Comparison of ENCODE assay signal across 23 mouse cellular contexts in the genomic region with DNA sequence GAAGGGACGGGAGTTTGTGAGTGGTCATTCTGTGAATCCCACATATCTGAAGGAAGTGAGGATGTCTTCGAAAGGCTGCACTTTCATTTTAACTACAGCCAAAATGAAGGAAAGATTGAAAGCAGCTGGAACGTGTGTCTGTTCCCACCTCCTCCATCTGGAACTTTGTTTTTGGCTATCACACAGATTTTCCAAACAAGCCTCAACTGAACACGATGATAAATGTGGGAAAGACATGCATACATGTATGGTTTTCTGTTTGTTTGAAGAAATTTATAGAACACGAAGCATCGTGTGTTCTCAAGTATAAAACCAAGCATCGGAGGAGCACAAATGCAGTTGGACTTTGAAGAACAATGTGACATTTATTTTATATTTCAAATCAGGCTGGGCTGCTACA. TPM values are rescaled to one million over a fixed set of nuclear protein-coding genes. Genes with fewer than 3 reads are reported as not detected.
DNase-seq lines count a peak whose midpoint lies in the region; ATAC-seq lines count a peak whose summit lies in the region.
"Had no signal": no experiment of that assay in that cellular context is flagged by ENCODE, and none has a peak within 500 bp of the region (broad histone marks: within the 10 kb centered on the region; RNA-seq: fewer than 3 reads in every experiment).

No protein-coding gene starts in this region.

- no peaks in the 10 kb centered on the region for H3K27me3 ChIP-seq in embryonic facial prominence, embryonic 14.5 days (replicated peaks; ENCODE audit: control insufficient read depth, insufficient read depth, low read length)
- no peaks in the 10 kb centered on the region for H3K27me3 ChIP-seq in embryonic facial prominence, embryonic 10.5 days (replicated peaks; ENCODE audit: low read depth, poor library complexity, severe bottlenecking)
- no peaks in the 10 kb centered on the region for H3K27me3 ChIP-seq in intestine, embryonic 14.5 days (replicated peaks; ENCODE audit: control insufficient read depth, insufficient read depth, low read length)
- no peaks in the 10 kb centered on the region for H3K27me3 ChIP-seq in intestine, embryonic 16.5 days (replicated peaks; ENCODE audit: control insufficient read depth, insufficient read depth, low read length)
- H3K27me3 ChIP-seq in intestine, embryonic 15.5 days (replicated peaks), result no peaks in the 10 kb centered on the region
- H3K27me3 ChIP-seq in stomach, embryonic 15.5 days (replicated peaks), result no peaks in the 10 kb centered on the region
- no peaks in the 10 kb centered on the region for H3K27me3 ChIP-seq in hindbrain, embryonic 12.5 days
- H3K27me3 ChIP-seq: embryonic facial prominence, embryonic 13.5 days; forebrain, embryonic 13.5 days; liver, embryonic 15.5 days; midbrain, embryonic 12.5 days had no signal

- H3K36me3 ChIP-seq in embryonic facial prominence, embryonic 14.5 days (ENCODE audit: control insufficient read depth, insufficient read depth, low read length), result no peaks in the 10 kb centered on the region
- H3K36me3 ChIP-seq in embryonic facial prominence, embryonic 10.5 days (replicated peaks), result no peaks in the 10 kb centered on the region
- no peaks in the 10 kb centered on the region for H3K36me3 ChIP-seq in intestine, embryonic 14.5 days (ENCODE audit: control insufficient read depth, insufficient read depth, low read length)
- H3K36me3 ChIP-seq in intestine, embryonic 16.5 days (ENCODE audit: control insufficient read depth, insufficient read depth, low read length), result no peaks in the 10 kb centered on the region
- no peaks in the 10 kb centered on the region for H3K36me3 ChIP-seq in intestine, embryonic 15.5 days
- no peaks in the 10 kb centered on the region for H3K36me3 ChIP-seq in stomach, embryonic 15.5 days
- H3K36me3 ChIP-seq in hindbrain, embryonic 12.5 days, result no peaks in the 10 kb centered on the region
- H3K36me3 ChIP-seq: embryonic facial prominence, embryonic 13.5 days; limb, embryonic 10.5 days; liver, embryonic 15.5 days; midbrain, embryonic 12.5 days had no signal

- H3K9ac ChIP-seq in embryonic facial prominence, embryonic 14.5 days (ENCODE audit: low read depth, low read length), result no peak overlapping the region
- H3K9ac ChIP-seq in intestine, embryonic 14.5 days (ENCODE audit: low read length), result no peak overlapping the region
- no peak overlapping the region for H3K9ac ChIP-seq in intestine, embryonic 16.5 days (ENCODE audit: low read depth, low read length)
- no peak overlapping the region for H3K9ac ChIP-seq in intestine, embryonic 15.5 days
- no peak overlapping the region for H3K9ac ChIP-seq in stomach, embryonic 15.5 days
- no peak overlapping the region for H3K9ac ChIP-seq in hindbrain, embryonic 12.5 days
- H3K9ac ChIP-seq: embryonic facial prominence, embryonic 13.5 days; forebrain, embryonic 13.5 days; liver, embryonic 15.5 days; midbrain, embryonic 12.5 days had no signal

- WGBS in embryonic facial prominence, embryonic 14.5 days, result 66% methylated on average over 7 of the region's 7 CpGs
- 90% methylated on average over 7 of the region's 7 CpGs for WGBS in embryonic facial prominence, embryonic 10.5 days
- WGBS in intestine, embryonic 14.5 days, result 53% methylated on average over 7 of the region's 7 CpGs
- 60% methylated on average over 7 of the region's 7 CpGs for WGBS in intestine, embryonic 16.5 days
- WGBS in intestine, embryonic 15.5 days, result 51% methylated on average over 7 of the region's 7 CpGs
- WGBS in stomach, embryonic 15.5 days, result 48% methylated on average over 7 of the region's 7 CpGs
- 87% methylated on average over 7 of the region's 7 CpGs for WGBS in hindbrain, embryonic 12.5 days

- peaks cover 4% of the 10 kb centered on the region; the same call in 1 of the 2 replicates for H3K4me1 ChIP-seq in embryonic facial prominence, embryonic 14.5 days (ENCODE audit: control insufficient read depth, insufficient read depth, low read length)
- no peaks in the 10 kb centered on the region for H3K4me1 ChIP-seq in embryonic facial prominence, embryonic 10.5 days
- 0 out of 2 replicates have a peak, but pooled peaks cover 7% of the 10 kb centered on the region for H3K4me1 ChIP-seq in intestine, embryonic 14.5 days (replicated peaks; ENCODE audit: control insufficient read depth, insufficient read depth, low read length)
- H3K4me1 ChIP-seq in intestine, embryonic 16.5 days (ENCODE audit: control insufficient read depth, insufficient read depth, low read length), result no peaks in the 10 kb centered on the region
- no peaks in the 10 kb centered on the region for H3K4me1 ChIP-seq in intestine, embryonic 15.5 days (replicated peaks)
- H3K4me1 ChIP-seq in stomach, embryonic 15.5 days, result no peaks in the 10 kb centered on the region
- no peaks in the 10 kb centered on the region for H3K4me1 ChIP-seq in hindbrain, embryonic 12.5 days
- H3K4me1 ChIP-seq: forebrain, embryonic 13.5 days; limb, embryonic 10.5 days; liver, embryonic 15.5 days; midbrain, embryonic 12.5 days had no signal

- H3K27ac ChIP-seq in embryonic facial prominence, embryonic 14.5 days (replicated peaks; ENCODE audit: low read depth, low read length), result no peak overlapping the region
- no peak overlapping the region for H3K27ac ChIP-seq in embryonic facial prominence, embryonic 10.5 days (replicated peaks)
- H3K27ac ChIP-seq in intestine, embryonic 14.5 days (ENCODE audit: low read depth), result peak overlapping the region; percentile 64
- no peak overlapping the region for H3K27ac ChIP-seq in intestine, embryonic 16.5 days (ENCODE audit: low read length)
- 0 out of 2 replicates have a peak overlapping the region, but pooled peaks have one; percentile 17 for H3K27ac ChIP-seq in intestine, embryonic 15.5 days
- H3K27ac ChIP-seq in stomach, embryonic 15.5 days, result peak overlapping the region; percentile 51; the same call in 1 of the 2 replicates
- no peak overlapping the region for H3K27ac ChIP-seq in hindbrain, embryonic 12.5 days
- H3K27ac ChIP-seq: embryonic facial prominence, embryonic 13.5 days; forebrain, embryonic 13.5 days; hindbrain, postnatal 0 days; limb, embryonic 10.5 days; liver, embryonic 15.5 days; midbrain, embryonic 12.5 days had no signal

- H3K4me3 ChIP-seq in embryonic facial prominence, embryonic 14.5 days (ENCODE audit: low read depth, low read length), result no peak overlapping the region
- H3K4me3 ChIP-seq in embryonic facial prominence, embryonic 10.5 days, result no peak overlapping the region
- no peak overlapping the region for H3K4me3 ChIP-seq in intestine, embryonic 14.5 days (ENCODE audit: low read depth, low read length)
- H3K4me3 ChIP-seq in intestine, embryonic 16.5 days (ENCODE audit: low read length), result no peak overlapping the region
- H3K4me3 ChIP-seq in intestine, embryonic 15.5 days (replicated peaks), result no peak overlapping the region
- H3K4me3 ChIP-seq in stomach, embryonic 15.5 days (replicated peaks), result no peak overlapping the region
- H3K4me3 ChIP-seq in hindbrain, embryonic 12.5 days, result no peak overlapping the region
- H3K4me3 ChIP-seq: embryonic facial prominence, embryonic 13.5 days; forebrain, embryonic 13.5 days; limb, embryonic 10.5 days; liver, embryonic 15.5 days; midbrain, embryonic 12.5 days had no signal

- no peak overlapping the region for H3K4me2 ChIP-seq in embryonic facial prominence, embryonic 14.5 days (ENCODE audit: low read depth, low read length)
- H3K4me2 ChIP-seq in intestine, embryonic 14.5 days (ENCODE audit: low read length), result peak overlapping the region; percentile 26
- H3K4me2 ChIP-seq in intestine, embryonic 16.5 days (ENCODE audit: low read depth, low read length), result no peak overlapping the region
- 0 out of 2 replicates have a peak overlapping the region, but pooled peaks have one; percentile 4 for H3K4me2 ChIP-seq in intestine, embryonic 15.5 days (replicated peaks)
- H3K4me2 ChIP-seq in stomach, embryonic 15.5 days, result no peak overlapping the region
- H3K4me2 ChIP-seq in hindbrain, embryonic 12.5 days (replicated peaks), result no peak overlapping the region
- H3K4me2 ChIP-seq: embryonic facial prominence, embryonic 13.5 days; forebrain, embryonic 13.5 days; liver, embryonic 15.5 days; midbrain, embryonic 12.5 days had no signal

- DNase-seq in embryonic facial prominence, embryonic 14.5 days (ENCODE audit: low spot score), result peak; percentile 10
- no peak for DNase-seq in embryonic facial prominence, embryonic 10.5 days (ENCODE audit: low spot score)
- no peak for DNase-seq in intestine, embryonic 14.5 days (ENCODE audit: low spot score)
- DNase-seq: adrenal gland, adult 8-10 months; cerebellum, adult 18-20 months; cerebellum, postnatal 14 days; kidney, adult 2 months; kidney, postnatal 10 days; liver; right cerebral cortex, postnatal 14 days; thymus, adult 18-20 months; thymus, postnatal 36 days had no signal

- no peaks in the 10 kb centered on the region for H3K9me3 ChIP-seq in embryonic facial prominence, embryonic 14.5 days (ENCODE audit: control insufficient read depth, low read length)
- H3K9me3 ChIP-seq in embryonic facial prominence, embryonic 10.5 days, result no peaks in the 10 kb centered on the region
- H3K9me3 ChIP-seq in intestine, embryonic 14.5 days (ENCODE audit: control insufficient read depth, low read length), result no peaks in the 10 kb centered on the region
- no peaks in the 10 kb centered on the region for H3K9me3 ChIP-seq in intestine, embryonic 16.5 days (ENCODE audit: control insufficient read depth, low read length)
- no peaks in the 10 kb centered on the region for H3K9me3 ChIP-seq in intestine, embryonic 15.5 days
- H3K9me3 ChIP-seq in stomach, embryonic 15.5 days, result no peaks in the 10 kb centered on the region
- H3K9me3 ChIP-seq in hindbrain, embryonic 12.5 days (replicated peaks), result no peaks in the 10 kb centered on the region
- H3K9me3 ChIP-seq: embryonic facial prominence, embryonic 13.5 days; forebrain, embryonic 13.5 days; limb, embryonic 10.5 days; liver, embryonic 15.5 days; midbrain, embryonic 12.5 days had no signal

- ATAC-seq in embryonic facial prominence, embryonic 14.5 days (ENCODE audit: low read depth), result no peak
- no peak for ATAC-seq in intestine, embryonic 14.5 days (replicated peaks; ENCODE audit: low FRiP score, low TSS enrichment, low read depth)
- ATAC-seq in intestine, embryonic 16.5 days, result no peak
- no peak for ATAC-seq in intestine, embryonic 15.5 days
- ATAC-seq in stomach, embryonic 15.5 days (ENCODE audit: insufficient read depth, low FRiP score, low read depth), result no peak
- ATAC-seq in hindbrain, embryonic 12.5 days (ENCODE audit: low FRiP score), result no peak
- ATAC-seq: activated CD4-positive, CD25-positive, alpha-beta regulatory T cell, adult 4 months; forebrain, embryonic 13.5 days; hindbrain, postnatal 0 days had no signal

RNA-seq across cellular contexts. Expression of a gene that starts 17.6 kb away (rescaled TPM):
- 0.28 TPM in 2 replicates for polyA plus RNA-seq in embryonic facial prominence, embryonic 14.5 days (2014; fragmentation: Nextera tagmentation; extraction: Ambion mirVana)
- 0.20 and 0.28 TPM in 2 replicates for polyA plus RNA-seq in embryonic facial prominence, embryonic 10.5 days (2016; fragmentation: Nextera tagmentation; extraction: Ambion mirVana)
- polyA plus RNA-seq in intestine, embryonic 14.5 days (2014; fragmentation: Nextera tagmentation; extraction: Ambion mirVana), result 0.15 and 0.27 TPM in 2 replicates
- polyA plus RNA-seq in intestine, embryonic 16.5 days (2015; fragmentation: Nextera tagmentation; extraction: Ambion mirVana), result 0.17 TPM in 1 of 2 replicates, not detected in the other
- 0.14 and 0.25 TPM in 2 replicates for polyA plus RNA-seq in intestine, embryonic 15.5 days (2015; fragmentation: Nextera tagmentation; extraction: Ambion mirVana)
- polyA plus RNA-seq in stomach, embryonic 15.5 days (2015; fragmentation: Nextera tagmentation; extraction: Ambion mirVana), result 0.09 and 0.19 TPM in 2 replicates
- 0.27 and 0.39 TPM in 2 replicates for polyA plus RNA-seq in hindbrain, embryonic 12.5 days (2016; fragmentation: Nextera tagmentation; extraction: Ambion mirVana)
- polyA plus RNA-seq: liver, embryonic 15.5 days had no signal

Comparison
In these comparisons a context has a peak if more than half of its experiments do, and no peak if none do; other contexts are left out.
1. H3K27ac ChIP-seq: peak in intestine, embryonic 14.5 days (single experiment), intestine, embryonic 15.5 days (single experiment) and stomach, embryonic 15.5 days (single experiment); none in embryonic facial prominence, embryonic 14.5 days (single experiment), embryonic facial prominence, embryonic 10.5 days (single experiment), intestine, embryonic 16.5 days (single experiment) and hindbrain, embryonic 12.5 days (single experiment).
2. H3K4me2 ChIP-seq: peak in intestine, embryonic 14.5 days (single experiment) and intestine, embryonic 15.5 days (single experiment); none in embryonic facial prominence, embryonic 14.5 days (single experiment), intestine, embryonic 16.5 days (single experiment), stomach, embryonic 15.5 days (single experiment) and hindbrain, embryonic 12.5 days (single experiment).